Mouse (Mus musculus): ENCODE data around the gene Mdk. TPM values are rescaled to one million over a fixed set of nuclear protein-coding genes. Genes with fewer than 3 reads are reported as not detected.

The Mdk gene
- polyA plus RNA-seq, 1 experiment = 0.29 TPM

DNA sequence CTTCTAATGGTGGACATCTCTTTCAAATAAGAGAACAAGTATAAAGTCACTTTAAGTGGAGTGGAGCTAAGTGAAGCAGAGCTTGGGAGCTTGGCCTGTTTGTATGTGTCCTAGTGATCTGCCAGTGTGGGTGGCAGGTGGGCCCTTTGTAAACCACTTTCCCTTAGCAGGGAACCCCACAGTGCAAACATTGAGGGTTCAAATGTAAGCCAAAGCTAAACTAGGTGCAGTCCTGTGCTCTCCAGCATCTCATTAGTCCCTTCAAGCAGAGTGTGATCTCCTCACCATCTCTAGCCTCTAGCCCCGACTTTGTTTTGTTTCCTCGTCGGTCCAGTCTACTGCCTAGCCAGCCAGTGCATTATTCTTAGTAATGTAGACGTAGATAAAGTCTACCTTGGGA lies 47.5 kb downstream of the Mdk start:
- TF ChIP-seq TCF3 (IDR thresholded peaks at IDR 0.05; ENCODE audit: insufficient read length, low read depth) = no peak
- no peak for TF ChIP-seq SRF (IDR thresholded peaks at IDR 0.05; ENCODE audit: control insufficient read depth, insufficient read length, low read depth)
- TF ChIP-seq MYOD1 (IDR thresholded peaks at IDR 0.05; ENCODE audit: control insufficient read depth in 1 of 3, insufficient read length in 2 of 3, low read depth in 2 of 3) = no peak
- no peak for TF ChIP-seq CEBPB (IDR thresholded peaks at IDR 0.05; ENCODE audit: insufficient read depth, poor library complexity, severe bottlenecking)
- TF ChIP-seq TCF12 (IDR thresholded peaks at IDR 0.05; ENCODE audit: insufficient read depth, poor library complexity, severe bottlenecking) = no peak
- no peak for TF ChIP-seq POLR2A (IDR thresholded peaks at IDR 0.05; ENCODE audit: insufficient read length, low read depth)
- no peak for TF ChIP-seq E2F4 (IDR thresholded peaks at IDR 0.05; ENCODE audit: insufficient read depth)
- TF ChIP-seq POLR2AphosphoS2 (IDR thresholded peaks at IDR 0.05; ENCODE audit: insufficient read length, low read depth) = no peak
- no peak for TF ChIP-seq MYOG (IDR thresholded peaks at IDR 0.05; ENCODE audit: control insufficient read depth in 1 of 3, insufficient read depth in 1 of 3, insufficient read length in 2 of 3, low read depth in 2 of 3)
- peaks cover 27% of the 10 kb centered on the region for H3K36me3 ChIP-seq (ENCODE audit: control insufficient read depth, insufficient read depth)
- no peaks in the 10 kb centered on the region for H3K79me2 ChIP-seq (ENCODE audit: control insufficient read depth, insufficient read depth)
- H3K4me2 ChIP-seq (ENCODE audit: low read depth) = no peak overlapping the region
- no peaks in the 10 kb centered on the region for H3K27me3 ChIP-seq (ENCODE audit: control insufficient read depth, insufficient read depth, insufficient read length)
- H3ac ChIP-seq (ENCODE audit: control insufficient read depth, insufficient read length) = no peak overlapping the region
- H3K4me3 ChIP-seq = no peak overlapping the region

DNA sequence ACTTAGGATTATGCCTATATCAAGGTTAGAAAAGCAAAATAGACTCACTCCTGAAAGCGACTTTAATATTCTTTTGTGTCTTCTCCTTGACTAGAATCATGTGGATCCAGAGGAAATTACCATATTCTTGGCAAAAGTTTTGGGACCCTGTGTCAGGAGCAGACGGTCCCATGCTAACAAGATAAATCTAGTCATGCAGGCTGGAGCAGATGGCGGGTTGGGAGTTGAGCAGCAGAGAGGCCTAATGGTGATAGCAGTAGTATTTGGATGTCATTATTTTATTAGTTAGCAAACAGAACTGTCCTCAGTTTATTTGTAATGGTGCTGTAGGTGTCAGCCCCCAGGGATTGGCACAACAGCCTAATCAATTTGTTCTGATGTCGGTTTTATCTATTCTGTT lies 48.1 kb downstream of the Mdk start:
- Histone ChIP-seq H3K79me2 (ENCODE audit: control insufficient read depth, insufficient read depth) (no peaks in the 10 kb centered on the region), H3K4me2 (ENCODE audit: low read depth) (no peak overlapping the region), H3K27me3 (ENCODE audit: control insufficient read depth, insufficient read depth, insufficient read length) (no peaks in the 10 kb centered on the region), H3K36me3 (ENCODE audit: control insufficient read depth, insufficient read depth) (peaks cover 20% of the 10 kb centered on the region), H3ac (ENCODE audit: control insufficient read depth, insufficient read length) (no peak overlapping the region), H3K4me3 (no peak overlapping the region)
- TF ChIP-seq MAX (IDR thresholded peaks at IDR 0.05; ENCODE audit: low read depth) (no peak), POLR2A (IDR thresholded peaks at IDR 0.05; ENCODE audit: insufficient read length, low read depth) (no peak), USF1 (IDR thresholded peaks at IDR 0.05; ENCODE audit: low read depth) (no peak), E2F4 (IDR thresholded peaks at IDR 0.05; ENCODE audit: insufficient read depth) (no peak), MYOG (IDR thresholded peaks at IDR 0.05; ENCODE audit: control insufficient read depth in 1 of 3, insufficient read depth in 1 of 3, insufficient read length in 2 of 3, low read depth in 2 of 3) (no peak), POLR2AphosphoS2 (IDR thresholded peaks at IDR 0.05; ENCODE audit: insufficient read length, low read depth) (no peak), SRF (IDR thresholded peaks at IDR 0.05; ENCODE audit: control insufficient read depth, insufficient read length, low read depth) (no peak)

Other genes starting within 250 kb of the Mdk start
- gene Atg13, start 221.7 kb downstream of the Mdk start, polyA plus RNA-seq (2012; fragmentation: generic; extraction: Trizol) = 29.7 TPM
- 5.1 TPM for gene Harbi1, start 221.4 kb downstream of the Mdk start, polyA plus RNA-seq (2012; fragmentation: generic; extraction: Trizol)
- gene Ambra1, start 202.2 kb downstream of the Mdk start, polyA plus RNA-seq (2012; fragmentation: generic; extraction: Trizol) = 19.3 TPM
- gene Chrm4, start 5.0 kb downstream of the Mdk start, polyA plus RNA-seq (2012; fragmentation: generic; extraction: Trizol) = 0.64 TPM
- gene Gm9821, start 13.4 kb upstream of the Mdk start, polyA plus RNA-seq (2012; fragmentation: generic; extraction: Trizol) = 4.7 TPM
- 68.4 TPM for gene Dgkz, start 43.6 kb upstream of the Mdk start, polyA plus RNA-seq (2012; fragmentation: generic; extraction: Trizol)
- gene Creb3l1, start 92.2 kb upstream of the Mdk start, polyA plus RNA-seq (2012; fragmentation: generic; extraction: Trizol) = 97.3 TPM
- 14.7 TPM for gene Phf21a, start 160.8 kb upstream of the Mdk start, polyA plus RNA-seq (2012; fragmentation: generic; extraction: Trizol)

All from myocyte (in vitro differentiated cells).